Mouse (Mus musculus) adrenal gland, postnatal 25 days (tissue): ENCODE data around the gene Olfr195. TPM values are rescaled to one million over a fixed set of nuclear protein-coding genes. Genes with fewer than 3 reads are reported as not detected.
"Not testable (repeated sequence)": the region's sequence is repeated elsewhere in the genome, so short reads cannot be mapped to it uniquely, and the experiment has no call there.

ENCODE experiments used
- DNase-seq: peaks from one replicate; pipeline ENCODE4 v3.0.0; 2021; ENCODE audit warnings: mixed read lengths
- long read RNA-seq: library from polyadenylated mRNA; stranded (forward); transcript quantifications from one replicate; pipeline ENCODE4 v2.0.0, GENCODE M21; 2021
- total RNA-seq: library from RNA; stranded (reverse); gene quantifications from 2 replicates; pipeline ENCODE4 v1.2.3, GENCODE M21; 2021

Gene Olfr195
- not detected in 2 replicates for total RNA-seq
- long read RNA-seq: 0 reads

- no peak for DNase-seq
Measured at GRCm38 (mm10) chr16:59146746-59147145, at the start of gene Olfr195. TSS of gene Olfr195 (plus strand) at chr16:59147046.

GRCm38 (mm10) chr16:59105312-59105711, 41.5 kb upstream of the Olfr195 start:
- DNase-seq: no peak

- not testable (repeated sequence) for DNase-seq
Measured at GRCm38 (mm10) chr16:59108522-59108921, 38.3 kb upstream of the Olfr195 start.

GRCm38 (mm10) chr16:59111781-59112180, 35.1 kb upstream of the Olfr195 start, which contains the start of gene Olfr193:
TSS of gene Olfr193 (minus strand) at chr16:59111881.
- DNase-seq: no peak

GRCm38 (mm10) chr16:59120969-59121368, 25.9 kb upstream of the Olfr195 start, which contains the start of gene Olfr194:
TSS of gene Olfr194 (minus strand) at chr16:59121069.
- DNase-seq: no peak

- no peak for DNase-seq
Measured at GRCm38 (mm10) chr16:59130740-59131139, 16.1 kb upstream of the Olfr195 start.

- no peak for DNase-seq
Measured at GRCm38 (mm10) chr16:59141105-59141504, 5.7 kb upstream of the Olfr195 start.

- no peak for DNase-seq
Measured at GRCm38 (mm10) chr16:59151996-59152395, 5.2 kb downstream of the Olfr195 start.

- DNase-seq: no peak
Measured at GRCm38 (mm10) chr16:59170354-59170753, 23.5 kb downstream of the Olfr195 start, which contains the start of gene Olfr196. TSS of gene Olfr196 (minus strand) at chr16:59170454.

Other genes with a start within 250 kb of the Olfr195 start
- not detected in 2 replicates for gene Olfr181, start 218.3 kb upstream of the Olfr195 start, total RNA-seq
- gene Olfr180, start 217.7 kb upstream of the Olfr195 start, total RNA-seq: not detected in 2 replicates
- not detected in 2 replicates for gene Olfr183, start 151.7 kb upstream of the Olfr195 start, total RNA-seq
- not detected in 2 replicates for gene Olfr186, start 116.8 kb upstream of the Olfr195 start, total RNA-seq
- not detected in 2 replicates for gene Olfr187, start 107.3 kb upstream of the Olfr195 start, total RNA-seq
- not detected in 2 replicates for gene Olfr190, start 69.0 kb upstream of the Olfr195 start, total RNA-seq
- not detected in 2 replicates for gene Olfr191, start 57.2 kb upstream of the Olfr195 start, total RNA-seq
- gene Olfr193, start 35.2 kb upstream of the Olfr195 start, total RNA-seq: not detected in 2 replicates
- gene Olfr194, start 26.0 kb upstream of the Olfr195 start, total RNA-seq: not detected in 2 replicates
- not detected in 2 replicates for gene Olfr196, start 23.4 kb downstream of the Olfr195 start, total RNA-seq
- gene Olfr198, start 56.5 kb downstream of the Olfr195 start, total RNA-seq: not detected in 2 replicates
- gene Olfr199, start 72.7 kb downstream of the Olfr195 start, total RNA-seq: not detected in 2 replicates
- gene Olfr201, start 125.6 kb downstream of the Olfr195 start, total RNA-seq: not detected in 2 replicates
- gene Olfr202, start 139.7 kb downstream of the Olfr195 start, total RNA-seq: not detected in 2 replicates
- not detected in 2 replicates for gene Olfr203, start 151.8 kb downstream of the Olfr195 start, total RNA-seq
- gene Olfr204, start 171.2 kb downstream of the Olfr195 start, total RNA-seq: not detected in 2 replicates
- not detected in 2 replicates for gene Olfr205, start 184.1 kb downstream of the Olfr195 start, total RNA-seq
- not detected in 2 replicates for gene Olfr206, start 202.2 kb downstream of the Olfr195 start, total RNA-seq
- gene Olfr209, start 216.9 kb downstream of the Olfr195 start, total RNA-seq: not detected in 2 replicates